Mouse (Mus musculus): ENCODE results near the gene Myzap. TPM values are rescaled to one million over a fixed set of nuclear protein-coding genes. Genes with fewer than 3 reads are reported as not detected.
"Not testable (repeated sequence)": the region's sequence is repeated elsewhere in the genome, so short reads cannot be mapped to it uniquely, and the experiment has no call there.

Gene Myzap
- total RNA-seq (2021), result 1 to 10 TPM in 1 of 2 experiments, under 1 TPM in 1; 0.86 to 3.1 TPM

DNA sequence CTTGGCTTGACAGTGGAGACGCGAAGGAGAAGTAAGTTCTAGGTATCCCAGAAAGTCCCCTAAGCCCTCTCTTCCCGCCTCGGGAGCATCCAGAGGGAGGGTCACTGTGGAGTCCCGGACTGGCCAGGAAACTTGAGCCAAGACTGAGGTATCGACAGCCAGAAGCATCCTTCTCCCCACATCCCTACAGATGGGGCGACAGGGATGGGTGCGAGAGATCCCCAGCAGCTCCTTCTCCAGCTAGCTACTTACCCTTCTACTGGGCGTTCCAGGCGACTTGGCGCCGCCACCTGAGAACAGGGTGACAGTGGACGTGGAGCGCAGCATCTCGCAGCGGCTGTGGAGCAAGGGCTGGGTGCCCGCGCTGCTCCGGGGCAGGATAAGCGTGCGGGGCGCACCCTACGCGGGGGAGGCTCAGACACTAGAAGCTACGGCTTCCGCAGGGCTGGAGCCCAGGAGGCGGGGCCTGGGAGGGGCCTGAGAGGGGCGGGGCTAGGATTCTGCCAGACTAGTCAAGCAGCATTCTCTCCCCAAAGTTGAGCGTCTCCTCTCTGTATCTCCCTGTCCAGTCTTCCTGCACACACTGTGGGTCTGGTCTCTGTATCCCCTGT, at the start of gene Myzap:
Myzap (minus strand) TSS at position 423 of the 611 bp plus-strand sequence.
- intact Hi-C loops (cut with DNase I), result no loop called here
- DNase-seq (ENCODE audit: low spot score in 2 of 2), result peak; percentile 53 to 68

DNA sequence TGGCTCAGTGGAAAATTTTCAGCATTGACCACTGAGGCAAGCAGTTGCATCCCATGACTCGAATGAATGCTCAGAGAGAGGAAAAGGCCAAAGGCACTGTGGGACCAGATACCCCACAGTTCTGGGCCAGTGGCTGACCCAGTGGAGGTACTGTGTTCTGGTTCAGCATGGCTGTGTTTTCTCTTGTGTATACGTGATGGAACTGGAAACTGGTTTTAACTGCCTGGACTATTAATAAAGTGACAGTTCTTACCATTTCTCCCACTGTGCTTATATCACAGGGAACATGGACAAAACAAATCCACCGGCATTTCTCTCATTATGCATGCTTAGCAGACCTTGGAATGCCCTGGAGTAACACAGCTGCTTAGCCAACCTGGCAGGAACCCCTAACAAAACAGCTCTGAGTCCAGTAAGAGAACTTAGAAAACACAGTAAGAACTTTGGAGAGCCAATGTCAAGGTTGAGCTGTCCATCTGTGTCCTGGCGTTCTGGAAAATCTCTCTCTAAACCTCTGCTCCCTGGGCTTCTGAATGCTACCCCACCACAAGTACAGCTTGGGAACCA, 48.3 kb upstream of the Myzap start:
- intact Hi-C loops (cut with DNase I), result loop anchor here (10.0 kb wide), 1 partner anchor 764 kb away; no protein-coding TSS in a partner anchor

DNA sequence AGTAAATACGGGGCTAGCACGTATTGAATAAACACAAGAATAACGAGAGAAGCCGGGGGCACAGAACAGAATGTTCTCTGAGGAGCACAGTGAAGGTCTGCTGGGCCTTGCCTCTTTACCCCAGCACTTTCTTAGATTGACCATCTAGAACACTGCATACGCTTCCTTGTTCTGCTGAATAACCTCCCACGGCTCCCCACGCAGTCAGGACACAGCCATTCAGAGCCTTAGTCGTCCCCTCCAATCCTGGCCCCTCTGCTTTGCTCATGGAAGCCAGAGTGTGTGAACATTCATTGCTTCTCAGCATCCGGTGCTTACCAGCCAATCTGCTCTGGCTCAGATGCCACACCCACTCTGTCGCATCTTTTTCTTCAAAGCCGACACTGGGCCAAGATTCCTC, 46.0 kb upstream of the Myzap start:
- intact Hi-C loops (cut with DNase I), result no loop called here
- DNase-seq (ENCODE audit: low spot score in 2 of 2), result no peak

More for the DNA sequence above, 48.3 kb upstream of the Myzap start:
- no peak for DNase-seq (ENCODE audit: low spot score in 2 of 2)

DNA sequence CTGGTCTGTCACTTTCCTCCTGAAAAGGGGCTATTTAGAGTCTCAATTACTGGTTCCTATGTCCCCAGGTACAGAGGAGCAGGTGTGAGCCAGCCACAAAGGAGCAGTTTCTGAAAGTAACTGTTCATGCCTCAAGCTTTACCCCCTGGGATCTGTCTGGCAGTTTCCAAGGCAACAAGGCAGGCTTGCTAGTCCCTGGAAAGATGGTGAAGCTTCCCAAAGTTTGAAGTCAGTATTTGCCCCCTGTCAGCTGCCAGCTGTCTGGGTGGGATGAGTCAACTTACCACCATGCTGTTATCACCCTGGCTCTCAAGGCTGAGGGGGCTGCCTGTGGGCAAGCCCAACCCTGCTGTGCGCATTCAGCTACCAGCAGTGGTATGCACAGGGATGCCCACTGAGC, 44.7 kb upstream of the Myzap start:
- no peak for DNase-seq (ENCODE audit: low spot score in 2 of 2)
- intact Hi-C loops (cut with DNase I), result no loop called here

DNA sequence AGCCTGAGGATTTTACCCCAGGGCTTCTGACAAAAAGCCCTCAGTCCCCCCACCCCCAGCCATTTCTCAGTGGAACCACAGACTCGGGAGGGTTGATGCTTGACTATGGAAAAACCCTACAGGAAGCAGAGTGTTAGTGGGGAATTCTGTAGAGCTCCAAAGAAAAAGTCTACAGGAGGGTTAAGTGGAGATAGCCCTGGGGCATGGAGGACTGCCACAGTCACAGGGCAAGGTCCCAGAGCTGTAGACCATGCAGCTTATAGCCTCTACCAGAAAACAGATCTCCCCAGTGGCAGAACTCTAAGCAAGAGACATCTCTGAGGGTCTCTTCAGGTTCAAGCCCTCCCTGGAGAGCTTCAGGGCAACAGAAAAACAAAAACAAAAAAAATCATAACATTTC, 43.5 kb upstream of the Myzap start:
- intact Hi-C loops (cut with DNase I), result no loop called here
- DNase-seq (ENCODE audit: low spot score in 2 of 2), result no peak

DNA sequence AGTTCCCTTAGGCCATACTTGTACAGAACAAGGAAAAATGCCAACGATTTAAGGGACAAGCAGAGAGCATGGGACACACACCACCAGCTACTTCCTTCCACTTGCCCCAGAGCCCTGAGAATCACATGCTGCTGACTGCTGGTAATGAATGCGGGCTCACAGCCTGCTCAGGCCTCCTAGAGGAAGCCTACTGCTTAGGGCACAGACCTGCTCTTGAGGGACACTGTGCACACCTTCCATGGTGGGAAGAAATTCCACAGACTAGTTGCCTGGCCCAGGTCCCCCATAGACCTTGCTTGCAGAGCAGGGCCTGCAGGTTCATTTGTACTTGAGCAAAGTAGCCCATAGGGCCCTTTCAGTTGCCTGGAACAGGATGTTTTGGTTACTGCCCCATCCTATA, 42.8 kb upstream of the Myzap start:
- intact Hi-C loops (cut with DNase I), result no loop called here
- no peak for DNase-seq (ENCODE audit: low spot score in 2 of 2)

DNA sequence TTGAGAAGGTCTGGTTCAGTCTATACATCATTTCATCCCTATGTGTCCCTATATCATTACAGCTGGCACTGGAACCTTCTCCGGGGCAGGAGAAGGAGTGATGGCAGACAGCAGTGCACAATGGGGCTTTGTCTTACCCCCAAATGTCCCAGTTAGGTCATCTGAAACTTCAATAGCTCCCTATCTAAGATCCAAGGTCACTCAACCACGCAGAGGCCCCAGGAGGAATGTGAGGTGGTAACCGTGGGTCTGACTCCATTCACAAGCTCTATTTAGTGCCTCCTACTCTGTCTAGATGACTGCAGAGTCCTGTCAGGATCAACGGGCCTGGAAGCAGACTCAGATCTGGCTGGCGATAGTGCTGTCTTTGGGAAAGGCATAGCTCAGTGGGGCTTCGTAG, 36.8 kb upstream of the Myzap start:
- intact Hi-C loops (cut with DNase I), result loop anchor here (10.0 kb wide), 1 partner anchor 274 kb away; no protein-coding TSS in a partner anchor
- DNase-seq (ENCODE audit: low spot score in 2 of 2), result no peak

DNA sequence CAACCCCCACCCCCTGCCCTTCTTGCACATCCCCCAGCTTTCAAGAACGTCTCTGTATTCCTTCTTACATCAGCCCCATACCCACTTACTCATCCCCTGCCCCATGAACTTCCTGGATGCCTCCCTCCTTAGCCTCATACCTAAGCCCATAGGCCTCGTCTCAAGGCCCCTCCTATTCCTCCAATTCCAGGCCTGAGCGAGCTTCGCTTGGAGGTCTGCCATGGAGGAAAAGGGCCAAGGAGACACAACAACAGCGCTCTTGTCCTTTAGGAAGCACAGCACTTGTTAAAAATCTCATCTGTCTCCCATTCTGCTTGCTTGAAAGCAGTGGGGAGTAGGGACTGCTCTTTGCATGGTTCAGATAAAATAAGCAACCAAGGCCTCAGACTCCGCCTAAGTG, 36.1 kb upstream of the Myzap start:
- no peak for DNase-seq (ENCODE audit: low spot score in 2 of 2)
- intact Hi-C loops (cut with DNase I), result loop anchor here (10.0 kb wide), 1 partner anchor 273 kb away; no protein-coding TSS in a partner anchor

DNA sequence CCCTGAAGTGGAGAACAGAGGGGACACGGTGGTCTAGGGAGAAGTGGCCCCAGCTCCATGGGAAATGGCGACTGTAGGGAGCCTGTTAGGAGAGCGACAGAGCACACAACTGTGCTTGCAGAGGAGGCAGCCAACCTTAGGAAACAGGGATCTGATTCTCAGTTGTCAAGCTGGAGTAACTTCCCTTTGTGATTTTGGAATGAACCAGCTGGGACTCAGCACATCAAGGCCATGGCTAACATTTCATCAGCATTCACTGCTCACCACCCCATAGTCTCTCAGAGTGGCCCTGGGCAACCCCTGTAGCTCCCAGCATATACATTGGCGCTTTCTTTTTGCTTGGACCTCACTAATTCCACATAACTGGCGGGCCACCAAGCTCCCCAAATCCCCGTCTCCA, 33.8 kb upstream of the Myzap start:
- DNase-seq (ENCODE audit: low spot score in 2 of 2), result no peak
- intact Hi-C loops (cut with DNase I), result loop anchor here (10.0 kb wide), 1 partner anchor 271 kb away; no protein-coding TSS in a partner anchor

DNA sequence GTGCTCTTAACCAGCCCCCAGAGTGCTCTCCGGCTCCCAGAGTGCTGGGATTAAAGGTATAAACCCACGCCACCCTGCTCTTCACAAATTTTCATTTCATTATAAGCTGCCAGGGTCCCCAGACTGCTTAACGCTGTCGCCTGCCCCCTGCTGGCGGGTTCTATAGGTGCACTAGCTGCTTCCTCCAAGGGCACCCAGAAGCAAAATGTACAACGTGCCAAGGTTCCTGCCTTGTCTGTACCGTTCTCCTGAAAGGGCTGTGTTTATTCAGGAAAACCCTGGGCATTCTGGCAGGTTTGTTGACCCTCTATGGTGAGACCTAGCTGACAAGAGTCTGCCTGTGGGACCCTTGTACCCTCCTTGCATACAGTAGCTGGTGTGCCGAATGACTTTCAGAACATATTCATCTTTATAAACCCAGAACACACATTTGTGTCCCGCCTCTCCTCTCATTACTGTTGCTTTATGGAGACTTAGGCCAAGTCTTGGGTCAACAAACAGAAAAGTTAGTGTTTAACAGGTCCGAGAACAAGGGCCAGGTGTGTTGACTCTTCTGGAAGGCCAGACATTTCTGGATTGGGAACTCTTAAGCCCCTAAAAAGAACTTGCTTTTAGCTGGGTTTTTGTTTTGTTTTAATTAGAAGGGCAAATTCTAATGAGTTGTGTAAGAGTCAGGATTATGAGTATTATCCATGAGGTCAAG, 32.8 kb upstream of the Myzap start:
- intact Hi-C loops (cut with DNase I), result loop anchor here (10.0 kb wide), 1 partner anchor 270 kb away; no protein-coding TSS in a partner anchor

DNA sequence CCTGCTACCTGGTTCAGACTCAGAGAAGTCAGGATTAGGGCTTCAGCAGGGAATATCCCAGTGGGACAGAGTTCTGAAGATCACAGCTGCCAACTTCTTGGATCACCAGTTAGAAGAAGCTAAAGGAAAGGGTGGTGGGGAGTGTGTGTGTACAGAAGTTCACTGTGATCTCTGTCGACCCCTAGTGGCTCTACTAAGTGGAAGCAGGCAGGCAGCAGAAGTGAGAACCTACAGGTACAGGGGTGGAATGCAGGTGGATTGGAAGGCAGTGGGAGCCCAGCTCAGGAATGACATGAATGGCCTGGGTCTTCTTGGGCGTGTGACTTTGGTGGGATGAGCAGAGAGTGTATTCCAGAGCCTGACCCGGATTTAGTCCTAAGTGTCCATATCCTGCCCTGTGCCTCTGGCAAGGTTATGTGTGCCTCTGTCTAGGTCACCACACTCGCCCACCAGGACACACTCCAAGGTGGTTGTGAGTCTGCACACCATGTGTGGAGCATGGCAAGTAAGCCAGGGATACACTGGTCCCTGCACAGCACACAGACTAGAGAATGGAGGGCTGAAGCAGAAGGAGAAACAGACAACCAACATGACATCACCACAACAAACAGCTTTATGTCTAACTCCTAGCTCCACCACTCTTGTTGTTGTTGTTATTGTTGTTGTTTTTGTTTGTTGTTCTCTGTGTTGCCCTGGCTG, 31.9 kb upstream of the Myzap start:
- intact Hi-C loops (cut with DNase I), result loop anchor here (10.0 kb wide), 1 partner anchor 269 kb away; no protein-coding TSS in a partner anchor
- DNase-seq (ENCODE audit: low spot score in 2 of 2), result no peak

More for the DNA sequence above, 32.8 kb upstream of the Myzap start:
- DNase-seq (ENCODE audit: low spot score in 2 of 2), result peak; percentile 46 to 52

DNA sequence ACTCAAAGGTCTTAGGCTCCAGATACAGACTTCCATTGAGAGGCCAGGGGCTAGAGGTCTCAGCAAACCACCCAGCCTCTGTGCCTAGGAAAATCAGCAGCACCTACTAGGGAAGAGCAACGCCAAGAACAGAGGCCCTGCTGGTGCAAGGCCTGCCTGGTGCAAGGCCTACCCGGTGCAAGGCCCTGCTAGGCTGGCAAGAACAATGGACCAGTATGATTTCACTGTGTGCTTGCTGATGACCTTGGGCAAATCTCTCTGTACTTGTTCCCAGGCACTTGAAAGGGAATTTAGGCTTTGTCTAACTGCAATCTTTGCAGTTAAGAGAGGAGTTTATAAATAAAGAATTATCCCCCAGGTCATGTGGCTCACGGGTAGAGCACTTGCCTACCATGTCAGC, 30.4 kb upstream of the Myzap start:
- intact Hi-C loops (cut with DNase I), result loop anchor here (10.0 kb wide), 1 partner anchor 268 kb away; no protein-coding TSS in a partner anchor
- DNase-seq (ENCODE audit: low spot score in 2 of 2), result no peak

DNA sequence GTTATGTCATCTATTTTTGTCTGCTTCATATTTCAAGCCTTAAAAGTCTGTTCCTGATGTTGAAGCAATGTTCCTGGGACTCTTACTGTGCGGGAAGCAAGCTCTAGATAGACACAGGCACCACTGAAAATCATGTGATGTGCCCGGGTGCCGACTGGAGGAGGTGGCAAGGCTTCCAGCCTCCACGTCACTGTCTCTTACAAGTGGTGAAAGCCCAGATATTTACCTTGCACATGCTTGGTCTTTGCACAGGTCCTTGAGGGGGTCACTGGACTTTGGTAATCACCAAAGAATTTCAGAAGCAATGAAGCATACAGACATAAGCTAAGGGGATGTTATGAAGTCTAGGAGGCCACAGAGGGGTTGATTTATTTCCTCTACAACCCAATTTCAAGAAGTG, 29.8 kb upstream of the Myzap start:
- no peak for DNase-seq (ENCODE audit: low spot score in 2 of 2)
- intact Hi-C loops (cut with DNase I), result loop anchor here (10.0 kb wide), 1 partner anchor 267 kb away; no protein-coding TSS in a partner anchor

DNA sequence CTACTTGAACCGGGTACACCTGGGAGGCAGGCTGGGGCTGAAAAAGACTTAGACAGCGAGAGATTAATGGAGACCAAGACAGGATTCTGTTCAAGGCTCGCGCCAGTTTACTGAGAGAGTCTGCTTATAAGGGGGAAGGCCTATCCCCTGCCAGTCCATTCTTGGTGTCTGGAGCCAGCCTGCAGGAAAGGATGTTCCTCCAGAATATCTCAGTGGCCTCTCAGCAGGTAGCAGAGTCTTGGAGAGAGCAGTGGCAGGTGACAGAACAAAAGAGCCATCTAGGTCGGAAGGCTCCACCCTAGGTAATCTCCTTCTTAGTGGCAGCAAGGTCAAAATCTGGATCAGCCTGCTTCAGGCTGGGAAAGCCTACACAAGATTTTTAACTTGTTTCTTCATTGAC, 28.0 kb upstream of the Myzap start:
- intact Hi-C loops (cut with DNase I), result loop anchor here (10.0 kb wide), 1 partner anchor 265 kb away; no protein-coding TSS in a partner anchor
- not testable (repeated sequence) for DNase-seq (ENCODE audit: low spot score in 2 of 2)

DNA sequence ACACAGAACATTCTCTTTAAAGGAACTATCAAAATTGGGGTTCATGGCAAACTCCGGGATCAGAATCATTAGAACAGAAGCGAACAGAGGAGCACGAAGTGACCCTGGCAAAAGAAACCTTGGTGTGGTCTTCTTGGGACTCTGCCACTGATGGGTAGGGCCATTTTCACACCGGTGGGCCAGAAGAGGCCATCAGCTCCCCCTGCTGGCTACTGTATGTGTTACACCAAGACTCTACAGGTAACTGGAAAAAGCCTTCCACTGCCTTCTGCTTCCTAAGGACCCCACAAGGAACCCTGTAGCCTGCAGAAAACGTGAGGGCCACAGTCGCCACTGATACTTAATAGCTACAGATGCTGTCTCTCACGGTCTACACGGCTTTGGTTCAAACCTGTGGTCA, 25.2 kb upstream of the Myzap start:
- DNase-seq (ENCODE audit: low spot score in 2 of 2), result no peak
- intact Hi-C loops (cut with DNase I), result loop anchor here (10.0 kb wide), 1 partner anchor 403 kb away; the partner anchor contains the start of gene Aldh1a2

DNA sequence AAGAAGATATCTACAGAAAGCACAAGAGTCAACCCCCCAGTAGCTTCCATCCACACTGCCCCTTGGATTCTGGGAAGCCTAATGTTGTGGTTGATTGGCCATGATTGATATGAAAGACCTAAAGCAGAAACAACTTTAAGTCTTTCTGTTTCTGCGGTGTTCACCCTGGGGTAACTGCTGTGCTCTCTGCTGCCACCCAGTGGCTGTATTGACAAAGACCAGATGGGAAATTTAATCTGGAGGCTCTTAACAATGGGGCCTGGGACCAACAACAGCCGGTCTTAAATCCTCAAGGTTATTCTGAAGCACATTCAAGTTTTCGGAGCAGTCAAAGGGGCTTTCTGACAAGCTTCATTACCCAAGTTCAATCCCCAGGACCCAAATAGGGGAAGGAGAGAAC, 24.0 kb upstream of the Myzap start:
- peak; percentile 34 to 66 for DNase-seq (ENCODE audit: low spot score in 2 of 2)
- intact Hi-C loops (cut with DNase I), result loop anchor here (1.0 to 10.0 kb wide), 2 partner anchors 72 to 401 kb away; partner anchors contain the start of gene Aldh1a2

DNA sequence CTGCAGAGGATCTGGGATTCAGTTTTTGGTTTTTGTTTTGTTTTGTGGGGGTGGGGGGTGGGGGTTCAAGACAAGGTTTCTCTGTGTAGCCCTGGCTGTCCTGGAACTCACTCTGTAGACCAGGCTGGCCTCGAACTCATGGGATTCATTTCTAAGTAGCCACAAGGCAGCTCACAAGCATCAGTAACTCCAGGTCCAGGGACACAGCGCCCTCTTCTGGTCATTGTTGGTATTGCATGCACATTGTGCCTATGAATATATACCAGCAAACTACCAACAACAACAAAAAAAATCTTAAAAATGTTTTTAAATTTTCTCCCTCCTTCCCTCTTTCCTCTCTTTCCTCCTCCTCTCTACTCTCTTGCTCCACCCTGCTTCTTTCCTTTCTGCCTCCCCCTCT, 22.5 kb upstream of the Myzap start:
- no peak for DNase-seq (ENCODE audit: low spot score in 2 of 2)
- intact Hi-C loops (cut with DNase I), result loop anchor here (10.0 kb wide), 1 partner anchor 400 kb away; the partner anchor contains the start of gene Aldh1a2

DNA sequence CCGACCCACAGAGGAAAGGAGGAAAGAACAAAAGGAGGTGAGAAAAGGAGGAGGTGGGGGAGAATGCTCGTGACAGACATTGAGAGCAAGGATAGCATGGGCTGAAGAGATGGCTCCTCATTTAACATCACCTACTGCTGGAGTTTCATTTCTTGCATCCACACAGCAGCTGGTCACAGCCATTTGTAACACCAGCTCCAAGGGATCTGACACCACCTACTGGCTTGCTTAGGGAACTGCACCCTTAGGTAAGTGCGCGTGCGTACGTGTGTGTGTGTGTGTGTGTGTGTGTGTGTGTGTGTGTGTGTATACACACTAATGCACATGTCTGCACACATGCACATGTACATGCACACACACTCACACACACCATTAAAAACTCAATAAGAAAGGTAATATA, 20.8 kb upstream of the Myzap start:
- intact Hi-C loops (cut with DNase I), result loop anchor here (10.0 kb wide), 1 partner anchor 398 kb away; the partner anchor contains the start of gene Aldh1a2

DNA sequence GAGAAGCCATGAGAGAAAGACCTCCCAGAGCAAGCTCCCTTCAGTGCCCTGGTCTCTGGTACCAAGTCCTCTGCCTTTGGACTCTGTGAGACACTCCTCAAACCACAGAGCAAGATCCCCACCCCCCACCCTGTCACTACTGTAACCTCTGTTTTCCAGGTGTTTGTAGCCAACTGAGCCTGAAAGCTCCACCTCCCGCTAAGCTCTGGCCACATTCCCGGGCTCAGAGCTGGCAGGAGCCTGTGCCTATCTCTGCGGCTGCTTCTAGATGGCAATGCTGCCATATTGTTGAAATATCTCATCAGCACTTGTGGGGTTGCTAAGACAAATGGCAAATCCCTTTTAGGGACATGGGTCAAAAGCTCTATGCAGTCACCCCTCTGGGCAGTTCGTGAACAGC, 19.7 kb upstream of the Myzap start:
- intact Hi-C loops (cut with DNase I), result loop anchor here (10.0 kb wide), 1 partner anchor 397 kb away; the partner anchor contains the start of gene Aldh1a2

More for the DNA sequence above, 20.8 kb upstream of the Myzap start:
- no peak for DNase-seq (ENCODE audit: low spot score in 2 of 2)

More for the DNA sequence above, 19.7 kb upstream of the Myzap start:
- DNase-seq (ENCODE audit: low spot score in 2 of 2), result no peak
